Mouse (Mus musculus) MEL (cell line): ENCODE data around the gene a. TPM values are rescaled to one million over a fixed set of nuclear protein-coding genes. Genes with fewer than 3 reads are reported as not detected.
"Not testable (repeated sequence)": the region's sequence is repeated elsewhere in the genome, so short reads cannot be mapped to it uniquely, and the experiment has no call there.

ENCODE experiments used
- DNase-seq: peaks from one replicate; pipeline ENCODE4 v3.0.0; 2011; ENCODE audit warnings: low read depth, low spot score
- H3K27ac ChIP-seq: 2 replicates; pipeline ENCODE4 v1.5.1; 2012; ENCODE audit warnings: low read depth, mild to moderate bottlenecking, control low read depth, low read length, moderate library complexity; ENCODE audit not compliant: control insufficient read depth
- H3K27me3 ChIP-seq, 2 experiments: fragments of 150-350 bp in 1 of 2; sonication (generic) in 1 of 2; 2 replicates each; pipeline ENCODE4 v1.6.1; 2012; ENCODE audit warnings: low read length in 2 of 2, mild to moderate bottlenecking in 2 of 2, improper control_type of control experiment in 1 of 2, moderate library complexity in 1 of 2; ENCODE audit not compliant: insufficient read depth in 2 of 2, control insufficient read depth in 1 of 2
- H3K36me3 ChIP-seq, 2 experiments: 2 replicates each; pipeline ENCODE4 v1.6.1; 2012 to 2014; ENCODE audit warnings: low read length in 2 of 2, improper control_type of control experiment in 1 of 2, inconsistent platforms in 1 of 2, mild to moderate bottlenecking in 1 of 2; ENCODE audit not compliant: insufficient read depth in 2 of 2, control insufficient read depth in 1 of 2
- H3K4me1 ChIP-seq, 2 experiments: fragments of 150-350 bp in 1 of 2; sonication (generic) in 1 of 2; 2 replicates each; pipeline ENCODE4 v1.6.1; 2012; ENCODE audit warnings: low read length in 2 of 2, improper control_type of control experiment in 1 of 2, mild to moderate bottlenecking in 1 of 2; ENCODE audit not compliant: insufficient read depth in 2 of 2, control insufficient read depth in 1 of 2
- H3K4me3 ChIP-seq, 2 experiments: fragments of 150-350 bp in 1 of 2; sonication (generic) in 1 of 2; 2 replicates each; pipeline ENCODE4 v1.5.1; 2012; ENCODE audit warnings: low read depth in 2 of 2, low read length in 2 of 2, mild to moderate bottlenecking in 2 of 2, moderate library complexity in 2 of 2, control low read depth in 1 of 2, improper control_type of control experiment in 1 of 2; ENCODE audit not compliant: control insufficient read depth in 1 of 2, insufficient read depth in 1 of 2
- H3K79me2 ChIP-seq: 2 replicates; pipeline ENCODE4 v1.6.1; 2012; ENCODE audit warnings: mild to moderate bottlenecking, low read length, moderate library complexity; ENCODE audit not compliant: control insufficient read depth, poor library complexity, insufficient read depth
- H3K9ac ChIP-seq: 2 replicates; pipeline ENCODE4 v1.6.1; 2012; ENCODE audit warnings: low read depth, mild to moderate bottlenecking, control low read depth, low read length, moderate library complexity; ENCODE audit not compliant: control insufficient read depth, poor library complexity, severe bottlenecking
- H3K9me3 ChIP-seq: fragments of 150-350 bp; sonication (generic); replicated peaks from 2 replicates; pipeline ENCODE4 v1.6.1; 2012; ENCODE audit warnings: mild to moderate bottlenecking, low read length, improper control_type of control experiment, moderate library complexity; ENCODE audit not compliant: insufficient read depth
- BHLHE40 ChIP-seq: IDR thresholded peaks from 2 replicates; pipeline ENCODE4 v1.6.1; 2012; ENCODE audit warnings: low read depth, mild to moderate bottlenecking, inconsistent platforms, low read length, improper control_type of control experiment, borderline replicate concordance
- EP300 ChIP-seq, 2 experiments: IDR thresholded peaks; 2 replicates each; pipeline ENCODE4 v1.6.1; 2011; ENCODE audit warnings: improper control_type of control experiment in 2 of 2, low read length in 2 of 2, low read depth in 1 of 2, mild to moderate bottlenecking in 1 of 2
- GABPA ChIP-seq: IDR thresholded peaks from 2 replicates; pipeline ENCODE4 v1.6.1; 2012; ENCODE audit warnings: low read depth, mild to moderate bottlenecking, inconsistent platforms, low read length, improper control_type of control experiment, moderate library complexity
- MYC ChIP-seq: IDR thresholded peaks from 2 replicates; pipeline ENCODE4 v1.6.1; 2011; ENCODE audit warnings: low read depth, mild to moderate bottlenecking, low read length, improper control_type of control experiment, moderate library complexity
- TAL1 ChIP-seq: IDR thresholded peaks from 2 replicates; pipeline ENCODE4 v1.6.1; 2012; ENCODE audit warnings: mild to moderate bottlenecking, inconsistent platforms, low read length, moderate library complexity, mixed read lengths
- ZMIZ1 ChIP-seq: IDR thresholded peaks from 2 replicates; pipeline ENCODE4 v1.6.1; 2012; ENCODE audit warnings: low read depth, mild to moderate bottlenecking, inconsistent platforms, low read length, improper control_type of control experiment, moderate library complexity
- polyA plus RNA-seq, 2 experiments: library from polyadenylated mRNA; stranded (reverse) in 1 of 2; unstranded in 1 of 2; fragments of >175 nt in 1 of 2; fragments of >200 nt in 1 of 2; gene quantifications; 2 replicates each; pipeline versions ENCODE4 v1.2.1 to v1.2.4; 2012; ENCODE audit warnings: low replicate concordance in 2 of 2, low read depth in 1 of 2; ENCODE audit not compliant: insufficient read length in 2 of 2, insufficient read depth in 1 of 2, missing spikeins in 1 of 2
- total RNA-seq: library from RNA; depleted of rRNA; stranded (reverse); fragments of 300-350 nt; gene quantifications from 2 replicates; pipeline ENCODE4 v1.2.3, GENCODE M21; 2012

The a gene
- total and polyA plus RNA-seq, 3 experiments, result not detected

DNA sequence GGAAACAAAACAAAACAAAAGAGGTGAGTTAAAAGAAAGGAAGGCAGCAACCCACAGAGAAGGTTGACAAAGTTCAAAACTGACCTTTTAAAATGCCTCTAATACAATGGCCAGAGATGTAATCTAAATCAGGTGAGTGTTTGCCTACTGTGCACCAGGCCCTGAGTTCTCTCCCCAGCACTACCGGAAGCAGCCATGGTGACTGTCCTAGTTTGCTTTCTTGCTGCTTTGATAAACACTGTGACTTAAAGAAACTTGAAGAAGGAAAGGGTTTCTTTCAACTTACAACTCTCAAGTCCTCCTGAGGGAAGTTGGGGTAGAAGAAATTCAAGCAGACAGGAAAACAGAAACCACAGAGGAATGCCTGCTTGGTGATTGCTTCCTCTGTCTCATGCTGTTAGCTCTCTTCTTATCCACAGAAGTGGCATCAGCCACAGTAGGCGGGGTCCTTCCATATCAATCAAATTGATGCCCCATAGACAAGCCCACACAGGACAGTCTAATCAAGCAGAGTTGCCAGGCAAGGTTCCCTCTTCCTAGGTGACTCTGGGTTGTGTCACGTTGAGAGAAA is 220.0 kb downstream of the a start:
- H3K36me3 ChIP-seq, result peaks cover 0 to 2% of the 10 kb centered on the region in 2 experiments; a peak in 2 of 4 replicates
- H3K79me2 ChIP-seq, result no peaks in the 10 kb centered on the region
- no peaks in the 10 kb centered on the region for H3K9me3 ChIP-seq
- DNase-seq, result peak; percentile 47
- no peak overlapping the region for H3K9ac ChIP-seq
- H3K4me3 ChIP-seq, result no peak overlapping the region
- peaks cover 0 to 5% of the 10 kb centered on the region in 2 experiments; a peak in 1 of 4 replicates for H3K4me1 ChIP-seq
- no peak overlapping the region for H3K27ac ChIP-seq
- peaks cover 2 to 13% of the 10 kb centered on the region in 2 experiments for H3K27me3 ChIP-seq
- 0 out of 2 replicates have a peak, but pooled peaks have one; percentile 17 for TF ChIP-seq TAL1
- TF ChIP-seq GABPA, result no peak
- peak; percentile 25 to 37; a peak in 1 of 4 replicates for TF ChIP-seq EP300 (IDR thresholded peaks at IDR 0.05; ENCODE audit: low read depth in 1 of 2, low read length in 2 of 2)
- TF ChIP-seq, all 39 proteins: peak for 2

DNA sequence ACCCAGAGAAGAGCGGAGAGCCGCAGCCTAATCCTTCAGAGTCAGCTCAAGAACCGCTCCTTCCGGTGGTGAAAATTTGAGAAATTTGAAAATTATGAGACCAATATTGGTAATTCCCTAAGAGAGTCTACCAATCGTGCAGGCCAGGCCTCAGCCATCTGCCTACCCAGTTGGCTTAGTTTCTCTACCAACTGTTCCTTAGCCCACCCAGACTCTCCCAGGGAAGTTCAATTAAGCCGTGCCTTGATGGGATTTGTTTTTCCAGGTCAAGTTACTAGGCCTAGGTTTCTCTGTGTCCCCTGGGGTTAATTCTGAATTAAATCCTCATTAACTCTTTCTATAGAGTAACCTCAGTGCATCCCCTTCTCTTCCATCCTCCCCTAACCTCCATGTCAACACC is 221.8 kb downstream of the a start:
- H3K27ac ChIP-seq, result no peak overlapping the region
- peaks cover 0 to 2% of the 10 kb centered on the region in 2 experiments; a peak in 2 of 4 replicates for H3K36me3 ChIP-seq
- no peaks in the 10 kb centered on the region for H3K9me3 ChIP-seq
- no peaks in the 10 kb centered on the region for H3K79me2 ChIP-seq
- TF ChIP-seq MYC, result no peak
- no peak for TF ChIP-seq EP300 (IDR thresholded peaks at IDR 0.05; ENCODE audit: low read depth in 1 of 2, low read length in 2 of 2)
- no peak for TF ChIP-seq BHLHE40
- no peak for TF ChIP-seq ZMIZ1
- no peak overlapping the region for H3K9ac ChIP-seq
- H3K4me1 ChIP-seq, result peaks cover 0 to 5% of the 10 kb centered on the region in 2 experiments; a peak in 1 of 4 replicates
- no peak overlapping the region for H3K4me3 ChIP-seq
- no peak for DNase-seq
- peaks cover 2 to 13% of the 10 kb centered on the region in 2 experiments for H3K27me3 ChIP-seq

DNA sequence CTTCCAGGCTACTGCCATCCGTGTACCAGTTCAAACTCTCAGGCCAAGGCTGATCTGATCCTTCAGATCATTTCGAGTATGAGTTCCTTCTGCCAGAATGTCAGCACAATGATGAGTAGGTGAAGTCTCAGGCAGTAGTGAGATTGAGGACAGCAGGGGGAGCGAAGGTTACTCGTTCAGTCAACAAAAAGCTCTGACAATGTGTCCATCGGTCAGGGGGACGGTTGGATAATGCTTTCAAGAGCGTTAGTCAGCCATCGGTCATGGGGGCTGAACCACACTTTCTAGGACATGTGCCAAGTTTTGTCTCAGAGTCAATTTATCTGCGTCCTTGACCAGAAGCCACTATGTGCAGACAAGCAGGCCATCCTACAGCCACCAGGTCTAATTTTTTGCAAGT is 225.5 kb downstream of the a start:
- not testable (repeated sequence) for H3K9me3 ChIP-seq, H3K79me2 ChIP-seq, H3K27me3 ChIP-seq, H3K9ac ChIP-seq, H3K4me1 ChIP-seq, H3K27ac ChIP-seq, H3K4me3 ChIP-seq, H3K36me3 ChIP-seq, DNase-seq

DNA sequence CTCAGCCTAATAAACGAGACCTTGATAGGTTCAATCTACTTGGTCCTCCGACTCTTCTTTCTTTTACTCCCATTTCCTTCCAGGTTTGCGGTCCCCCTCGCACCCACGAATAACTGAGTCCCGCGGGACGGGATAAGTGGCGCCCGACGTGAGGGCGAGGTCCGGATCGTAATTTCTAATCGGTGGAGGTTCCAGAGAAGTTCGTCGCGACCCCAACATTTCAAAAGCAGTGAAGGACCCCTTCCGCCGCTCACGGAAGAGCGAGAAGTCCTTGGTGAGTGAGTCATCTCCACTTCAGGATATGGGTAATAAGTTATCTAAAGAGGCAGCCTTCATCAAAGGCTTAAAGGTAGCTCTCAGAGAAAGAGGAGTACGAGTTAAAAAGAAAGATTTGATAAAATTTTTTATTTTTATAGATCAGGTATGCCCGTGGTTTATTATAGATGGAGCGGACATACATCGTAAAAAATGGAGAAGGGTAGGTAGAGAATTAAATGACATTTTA is 227.1 kb downstream of the a start, which contains the start of gene Gm14226:
Gene Gm14226, plus strand, starts transcription at position 16 of the 505 bp plus-strand sequence.
- not testable (repeated sequence) for H3K79me2 ChIP-seq, H3K27me3 ChIP-seq, H3K9me3 ChIP-seq, H3K36me3 ChIP-seq
- peaks cover 9 to 10% of the 10 kb centered on the region in 2 experiments for H3K4me1 ChIP-seq
- peak; percentile 26 for DNase-seq
- peak within 1 kb of the TSS; percentile 82 for H3K9ac ChIP-seq
- peak within 1 kb of the TSS; percentile 94 for H3K27ac ChIP-seq
- peak within 1 kb of the TSS; percentile 52 to 75 for H3K4me3 ChIP-seq
